Mouse (Mus musculus): ENCODE results near the gene Ctnna3.

DNA sequence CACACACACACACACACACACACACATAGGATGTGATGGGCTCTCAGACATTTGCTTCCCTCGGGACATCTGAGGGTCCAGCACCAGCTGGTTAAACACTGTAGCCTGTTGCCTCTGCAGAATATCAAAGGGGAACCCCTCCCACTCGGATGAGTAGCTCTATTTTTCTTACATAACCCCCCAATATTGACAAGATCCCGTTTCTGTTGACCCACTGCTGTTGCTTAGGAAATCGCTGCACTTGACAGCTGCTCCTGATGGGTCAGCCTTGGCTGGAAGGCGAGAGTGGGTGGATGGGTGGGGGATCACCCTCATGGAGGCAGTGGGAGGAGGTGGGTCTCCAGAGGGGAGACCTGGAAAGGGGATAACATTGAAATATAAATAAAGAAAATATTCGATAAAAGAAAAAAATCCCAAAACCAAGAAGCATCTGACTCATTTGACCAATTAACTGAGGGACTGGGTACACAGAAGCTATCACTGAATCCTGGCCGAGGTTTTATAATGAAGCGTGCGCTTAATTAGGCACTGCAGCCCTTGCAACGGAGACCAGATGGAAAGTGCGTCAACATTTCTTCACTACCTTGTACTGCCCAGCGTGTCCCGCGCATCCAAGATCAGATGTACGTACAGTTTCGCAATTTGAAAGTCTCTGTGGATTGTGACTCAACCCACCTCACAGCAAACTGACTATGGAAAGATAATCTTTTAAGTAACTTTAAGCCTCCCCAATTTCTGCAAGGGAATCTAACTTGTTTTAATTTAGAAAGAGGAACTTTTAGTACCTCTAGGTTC is 19.5 kb upstream of the Ctnna3 start:
- TF ChIP-seq CTCF (IDR thresholded peaks at IDR 0.05; ENCODE audit: low read depth), result no peak
- TF ChIP-seq EP300 (IDR thresholded peaks at IDR 0.05; ENCODE audit: low read depth), result no peak
